Mouse (Mus musculus): ENCODE measurements around the gene Wasf1. TPM values are rescaled to one million over a fixed set of nuclear protein-coding genes. Genes with fewer than 3 reads are reported as not detected.

The Wasf1 gene
- polyA plus RNA-seq, 1 experiment from 2014 or later = 45.9 TPM

DNA sequence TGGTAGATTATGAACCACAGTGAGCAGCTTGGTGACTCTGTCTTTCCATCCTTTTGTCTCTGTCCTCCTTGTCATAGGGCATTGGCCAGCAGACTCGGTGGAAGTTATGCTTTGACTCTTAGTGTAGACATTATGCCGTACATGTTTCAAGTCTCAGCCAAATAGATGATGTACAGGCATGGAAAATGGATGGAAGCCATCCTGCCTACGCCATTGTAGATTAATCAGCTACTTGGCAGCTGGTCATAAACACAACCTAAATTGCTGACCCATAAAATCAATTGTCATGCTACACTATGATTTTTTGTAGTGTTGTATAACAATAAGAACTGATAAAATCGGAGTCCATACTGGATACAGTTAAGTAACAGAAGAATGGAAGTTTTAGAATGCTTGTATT, 18.5 kb downstream of the Wasf1 start:
- Histone ChIP-seq H3K27me3 (replicated peaks; ENCODE audit: low read depth, poor library complexity, severe bottlenecking) (no peaks in the 10 kb centered on the region), H3K27ac (replicated peaks) (no peak overlapping the region), H3K9me3 (no peaks in the 10 kb centered on the region), H3K36me3 (replicated peaks) (0 out of 2 replicates have a peak, but pooled peaks cover 5% of the 10 kb centered on the region), H3K4me3 (no peak overlapping the region), H3K4me1 (peaks cover under 1% of the 10 kb centered on the region; the same call in 1 of the 2 replicates)
- DNase-seq (ENCODE audit: low spot score) = no peak
- 91% methylated on average over 4 of the region's 4 CpGs for WGBS

DNA sequence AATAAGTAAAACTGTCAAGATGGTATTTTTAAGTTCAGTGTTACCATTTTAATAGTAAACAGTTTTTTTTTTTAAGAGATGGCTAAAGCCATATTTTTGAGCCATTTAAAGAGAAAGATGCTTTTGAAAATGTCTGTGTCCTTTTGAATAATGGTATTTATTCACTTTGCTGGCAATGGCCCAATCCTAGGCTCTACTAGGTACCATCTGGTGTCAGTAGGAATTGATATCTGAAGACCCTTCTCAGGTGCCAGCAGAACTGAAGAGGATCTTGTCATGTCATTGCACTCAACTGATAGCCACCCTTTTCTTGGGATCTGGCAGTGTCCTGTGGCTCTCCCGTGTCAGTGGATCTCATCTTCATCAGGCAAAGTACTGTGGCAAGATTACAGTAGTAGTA, 22.9 kb downstream of the Wasf1 start:
- no peaks in the 10 kb centered on the region for H3K27me3 ChIP-seq (replicated peaks; ENCODE audit: low read depth, poor library complexity, severe bottlenecking)
- DNase-seq (ENCODE audit: low spot score) = no peak
- 0 out of 2 replicates have a peak, but pooled peaks cover 5% of the 10 kb centered on the region for H3K36me3 ChIP-seq (replicated peaks)
- H3K27ac ChIP-seq (replicated peaks) = no peak overlapping the region
- no peaks in the 10 kb centered on the region for H3K9me3 ChIP-seq
- H3K4me1 ChIP-seq = no peaks in the 10 kb centered on the region
- H3K4me3 ChIP-seq = no peak overlapping the region
- 97% methylated on average over 1 of the region's 1 CpGs for WGBS

DNA sequence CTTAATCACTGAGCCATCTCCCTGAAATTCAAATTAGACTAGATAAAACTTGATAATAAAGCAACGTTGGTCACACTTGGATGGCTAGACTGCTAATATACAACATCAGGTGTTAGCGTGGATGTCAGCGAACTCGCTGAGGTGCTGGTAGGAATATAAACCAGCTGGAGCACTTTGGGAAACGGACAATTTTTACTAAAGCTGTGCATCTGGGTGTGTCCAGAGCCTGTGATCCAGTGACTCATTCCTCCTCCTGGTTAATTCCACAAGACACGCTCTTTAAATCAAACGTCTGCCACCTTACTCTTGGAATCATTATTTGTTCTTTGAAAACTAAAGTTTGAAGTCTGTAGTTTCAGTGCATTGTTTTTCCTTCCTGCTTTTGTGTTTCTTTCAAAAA, 23.5 kb downstream of the Wasf1 start:
- no peaks in the 10 kb centered on the region for H3K9me3 ChIP-seq
- H3K36me3 ChIP-seq (replicated peaks) = 0 out of 2 replicates have a peak, but pooled peaks cover 5% of the 10 kb centered on the region
- H3K4me3 ChIP-seq = no peak overlapping the region
- H3K27me3 ChIP-seq (replicated peaks; ENCODE audit: low read depth, poor library complexity, severe bottlenecking) = no peaks in the 10 kb centered on the region
- WGBS = 92% methylated on average over 7 of the region's 7 CpGs
- no peaks in the 10 kb centered on the region for H3K4me1 ChIP-seq
- H3K27ac ChIP-seq (replicated peaks) = no peak overlapping the region
- no peak for DNase-seq (ENCODE audit: low spot score)

- H3K4me3 ChIP-seq = no peak overlapping the region
- DNase-seq (ENCODE audit: low spot score) = no peak
- no peaks in the 10 kb centered on the region for H3K9me3 ChIP-seq
- peaks cover 8% of the 10 kb centered on the region for H3K36me3 ChIP-seq (replicated peaks)
- no peaks in the 10 kb centered on the region for H3K27me3 ChIP-seq (replicated peaks; ENCODE audit: low read depth, poor library complexity, severe bottlenecking)
- no peaks in the 10 kb centered on the region for H3K4me1 ChIP-seq
- H3K27ac ChIP-seq (replicated peaks) = no peak overlapping the region
- WGBS = 50% methylated on average over 2 of the region's 2 CpGs
Measured at GRCm38 (mm10) chr10:40908580-40908979, 25.3 kb downstream of the Wasf1 start.

GRCm38 (mm10) chr10:40910811-40911210, 27.5 kb downstream of the Wasf1 start:
- no peak for DNase-seq (ENCODE audit: low spot score)
- 77% methylated on average over 2 of the region's 2 CpGs for WGBS
- Histone ChIP-seq H3K27ac (replicated peaks) (no peak overlapping the region), H3K36me3 (replicated peaks) (peaks cover 6% of the 10 kb centered on the region), H3K9me3 (no peaks in the 10 kb centered on the region), H3K27me3 (replicated peaks; ENCODE audit: low read depth, poor library complexity, severe bottlenecking) (no peaks in the 10 kb centered on the region), H3K4me3 (no peak overlapping the region), H3K4me1 (no peaks in the 10 kb centered on the region)

GRCm38 (mm10) chr10:40915240-40915639, 32.0 kb downstream of the Wasf1 start:
- Histone ChIP-seq H3K27ac (replicated peaks) (no peak overlapping the region), H3K4me1 (no peaks in the 10 kb centered on the region), H3K27me3 (replicated peaks; ENCODE audit: low read depth, poor library complexity, severe bottlenecking) (no peaks in the 10 kb centered on the region), H3K9me3 (no peaks in the 10 kb centered on the region), H3K36me3 (replicated peaks) (peaks cover 6% of the 10 kb centered on the region), H3K4me3 (no peak overlapping the region)
- DNase-seq (ENCODE audit: low spot score) = no peak
- WGBS = 87% methylated on average over 2 of the region's 2 CpGs

GRCm38 (mm10) chr10:40918669-40919440, 35.6 kb downstream of the Wasf1 start:
- H3K27ac ChIP-seq (replicated peaks) = no peak overlapping the region
- no peaks in the 10 kb centered on the region for H3K27me3 ChIP-seq (replicated peaks; ENCODE audit: low read depth, poor library complexity, severe bottlenecking)
- H3K9me3 ChIP-seq = no peaks in the 10 kb centered on the region
- no peak for DNase-seq (ENCODE audit: low spot score)
- H3K4me3 ChIP-seq = no peak overlapping the region
- 91% methylated on average over 8 of the region's 8 CpGs for WGBS
- H3K36me3 ChIP-seq (replicated peaks) = peaks cover 12% of the 10 kb centered on the region
- no peaks in the 10 kb centered on the region for H3K4me1 ChIP-seq

DNA sequence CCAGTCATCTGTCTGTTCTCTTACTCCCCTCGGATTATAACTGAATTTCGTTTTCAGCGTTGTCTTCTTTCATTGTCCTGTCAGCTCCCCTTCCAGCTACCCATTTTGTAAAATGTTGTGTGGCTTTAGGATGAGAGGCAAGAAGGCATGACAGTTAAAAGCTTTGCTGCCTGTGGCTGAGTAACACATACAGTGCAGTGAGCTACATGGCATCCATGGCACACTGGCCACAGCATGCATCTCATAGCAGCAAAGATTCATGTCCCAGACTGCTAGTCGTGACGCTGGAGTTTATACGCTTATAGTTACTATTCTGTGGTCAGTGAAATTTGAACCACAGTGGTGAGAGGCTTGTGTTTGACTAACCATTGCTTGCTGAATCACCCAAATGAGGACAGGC, 36.2 kb downstream of the Wasf1 start:
- Histone ChIP-seq H3K27me3 (replicated peaks; ENCODE audit: low read depth, poor library complexity, severe bottlenecking) (no peaks in the 10 kb centered on the region), H3K36me3 (replicated peaks) (peaks cover 18% of the 10 kb centered on the region), H3K4me1 (no peaks in the 10 kb centered on the region), H3K27ac (replicated peaks) (no peak overlapping the region), H3K9me3 (no peaks in the 10 kb centered on the region), H3K4me3 (no peak overlapping the region)
- 85% methylated on average over 6 of the region's 6 CpGs for WGBS
- no peak for DNase-seq (ENCODE audit: low spot score)

DNA sequence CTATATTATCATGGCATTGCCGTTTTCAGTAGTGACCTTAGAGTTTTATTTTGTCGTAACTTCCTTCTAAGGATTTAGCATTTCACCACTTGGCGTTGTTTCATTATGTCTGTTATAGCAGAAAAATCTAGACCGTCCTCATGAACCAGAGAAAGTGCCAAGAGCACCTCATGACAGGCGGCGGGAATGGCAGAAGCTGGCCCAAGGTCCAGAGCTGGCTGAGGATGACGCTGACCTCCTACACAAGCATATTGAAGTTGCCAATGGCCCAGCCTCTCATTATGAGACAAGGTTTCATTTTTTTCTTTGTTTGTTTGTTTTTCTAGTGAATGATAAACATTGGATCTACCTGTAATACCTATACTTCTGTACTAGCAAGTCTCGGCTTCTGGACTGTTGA, 49.7 kb downstream of the Wasf1 start:
- H3K27me3 ChIP-seq (replicated peaks; ENCODE audit: low read depth, poor library complexity, severe bottlenecking) = no peaks in the 10 kb centered on the region
- WGBS = 94% methylated on average over 8 of the region's 8 CpGs
- H3K36me3 ChIP-seq (replicated peaks) = peaks cover 72% of the 10 kb centered on the region
- H3K9me3 ChIP-seq = no peaks in the 10 kb centered on the region
- H3K4me1 ChIP-seq = no peaks in the 10 kb centered on the region
- DNase-seq (ENCODE audit: low spot score) = no peak
- H3K4me3 ChIP-seq = no peak overlapping the region
- no peak overlapping the region for H3K27ac ChIP-seq (replicated peaks)

GRCm38 (mm10) chr10:40936160-40936726, 53.0 kb downstream of the Wasf1 start:
- no peak for DNase-seq (ENCODE audit: low spot score)
- no peaks in the 10 kb centered on the region for H3K9me3 ChIP-seq
- no peak overlapping the region for H3K4me3 ChIP-seq
- H3K27me3 ChIP-seq (replicated peaks; ENCODE audit: low read depth, poor library complexity, severe bottlenecking) = no peaks in the 10 kb centered on the region
- 85% methylated on average over 13 of the region's 13 CpGs for WGBS
- no peaks in the 10 kb centered on the region for H3K4me1 ChIP-seq
- no peak overlapping the region for H3K27ac ChIP-seq (replicated peaks)
- peaks cover 89% of the 10 kb centered on the region for H3K36me3 ChIP-seq (replicated peaks)

DNA sequence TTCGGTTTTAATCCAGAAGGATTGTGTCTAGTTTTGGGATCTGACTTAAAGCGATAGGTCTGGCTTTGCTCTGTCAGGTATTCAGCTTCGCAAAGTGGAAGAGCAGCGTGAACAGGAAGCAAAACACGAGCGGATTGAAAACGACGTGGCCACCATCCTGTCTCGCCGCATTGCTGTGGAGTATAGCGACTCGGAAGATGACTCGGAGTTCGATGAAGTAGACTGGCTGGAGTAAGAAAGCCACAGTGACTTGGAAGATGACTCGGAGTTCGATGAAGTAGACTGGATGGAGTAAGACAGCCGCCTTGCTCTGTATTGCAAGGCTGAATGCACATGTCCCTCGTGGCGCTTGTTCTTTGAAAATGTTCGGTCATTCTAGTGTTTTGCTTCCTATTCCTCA, 54.3 kb downstream of the Wasf1 start:
- Histone ChIP-seq H3K27me3 (replicated peaks; ENCODE audit: low read depth, poor library complexity, severe bottlenecking) (no peaks in the 10 kb centered on the region), H3K4me1 (no peaks in the 10 kb centered on the region), H3K27ac (replicated peaks) (no peak overlapping the region), H3K9me3 (no peaks in the 10 kb centered on the region), H3K36me3 (replicated peaks) (peaks cover 78% of the 10 kb centered on the region), H3K4me3 (no peak overlapping the region)
- DNase-seq (ENCODE audit: low spot score) = no peak
- WGBS = 95% methylated on average over 20 of the region's 20 CpGs

DNA sequence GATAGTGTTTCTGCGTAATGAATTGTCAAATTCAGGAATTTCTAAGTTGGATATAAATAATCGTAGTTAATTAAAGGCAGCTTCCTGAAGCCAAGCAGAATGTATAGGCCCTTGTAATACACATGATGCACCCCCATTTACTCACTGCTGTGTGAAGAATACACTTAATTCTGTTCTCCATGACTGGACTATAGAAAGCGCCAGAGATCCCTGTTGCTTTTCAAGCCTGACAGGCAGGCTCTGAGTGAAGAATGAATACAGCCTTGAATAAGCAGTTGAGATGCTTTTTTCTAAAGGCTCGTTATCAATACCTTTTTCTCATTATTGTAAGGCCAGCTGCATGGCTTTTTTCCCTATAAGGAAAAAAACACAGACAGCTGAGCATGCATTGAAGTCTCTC, 59.4 kb downstream of the Wasf1 start:
- DNase-seq (ENCODE audit: low spot score) = no peak
- peaks cover 50% of the 10 kb centered on the region for H3K36me3 ChIP-seq (replicated peaks)
- no peaks in the 10 kb centered on the region for H3K4me1 ChIP-seq
- H3K27ac ChIP-seq (replicated peaks) = no peak overlapping the region
- H3K4me3 ChIP-seq = no peak overlapping the region
- no peaks in the 10 kb centered on the region for H3K27me3 ChIP-seq (replicated peaks; ENCODE audit: low read depth, poor library complexity, severe bottlenecking)
- H3K9me3 ChIP-seq = no peaks in the 10 kb centered on the region
- WGBS = 69% methylated on average over 4 of the region's 4 CpGs

GRCm38 (mm10) chr10:40950176-40950575, 66.9 kb downstream of the Wasf1 start:
- peaks cover 29% of the 10 kb centered on the region for H3K36me3 ChIP-seq (replicated peaks)
- no peak overlapping the region for H3K27ac ChIP-seq (replicated peaks)
- no peaks in the 10 kb centered on the region for H3K27me3 ChIP-seq (replicated peaks; ENCODE audit: low read depth, poor library complexity, severe bottlenecking)
- H3K4me3 ChIP-seq = no peak overlapping the region
- 75% methylated on average over 3 of the region's 3 CpGs for WGBS
- no peaks in the 10 kb centered on the region for H3K9me3 ChIP-seq
- no peaks in the 10 kb centered on the region for H3K4me1 ChIP-seq
- no peak for DNase-seq (ENCODE audit: low spot score)
